Comparison of ENCODE assay signal across 9 mouse cellular contexts in the genomic region with DNA sequence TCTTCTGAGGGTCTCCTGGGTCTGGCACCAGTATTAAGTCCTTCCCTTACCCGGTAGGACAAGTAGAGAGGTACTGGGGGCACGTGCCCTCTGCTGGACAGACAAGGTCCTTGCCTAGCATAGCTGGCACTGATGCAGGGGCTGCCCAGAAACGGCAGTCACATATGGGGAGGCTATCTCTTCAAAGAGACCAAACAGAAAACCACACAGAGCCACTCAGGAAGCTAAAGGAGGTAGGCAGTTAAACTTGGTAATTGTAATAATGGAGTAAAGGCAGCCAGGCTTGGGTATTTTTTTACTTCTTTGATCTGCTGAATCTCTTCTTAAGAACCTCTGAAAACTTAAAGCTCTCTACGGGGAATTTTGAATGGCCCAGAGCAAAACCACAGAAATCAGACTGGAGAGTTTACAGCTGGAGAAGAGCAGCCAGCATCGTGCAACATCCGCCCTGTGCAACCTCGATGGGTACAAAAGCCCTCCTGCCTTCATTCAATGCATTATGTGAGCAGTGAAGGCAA. TPM values are rescaled to one million over a fixed set of nuclear protein-coding genes. Genes with fewer than 3 reads are reported as not detected.
DNase-seq lines count a peak whose midpoint lies in the region; ATAC-seq and TF ChIP-seq lines count a peak whose summit lies in the region.
"Had no signal": no experiment of that assay in that cellular context is flagged by ENCODE, and none has a peak within 500 bp of the region (broad histone marks: within the 10 kb centered on the region; RNA-seq: fewer than 3 reads in every experiment).

No protein-coding gene starts in this region.

- no peaks in the 10 kb centered on the region for H3K36me3 ChIP-seq in intestine, postnatal 0 days (ENCODE audit: control insufficient read depth, insufficient read depth)
- H3K36me3 ChIP-seq: G1E had no signal

- H3K4me3 ChIP-seq in bone marrow macrophage, adult 2 months (ENCODE audit: insufficient read depth, low read length), result peak overlapping the region; percentile 35; the same call in 1 of the 2 replicates
- H3K4me3 ChIP-seq in intestine, postnatal 0 days (ENCODE audit: low read depth, low read length), result no peak overlapping the region

- no peak overlapping the region for H3K4me2 ChIP-seq in intestine, postnatal 0 days (replicated peaks; ENCODE audit: low read depth)

- H3K9ac ChIP-seq in intestine, postnatal 0 days (ENCODE audit: low read depth, low read length), result no peak overlapping the region

- TF ChIP-seq POLR2A in bone marrow macrophage, adult 2 months (IDR thresholded peaks at IDR 0.05; ENCODE audit: borderline replicate concordance, low read depth, low read length), result no peak

- no peak for ATAC-seq in intestine, postnatal 0 days

- WGBS in intestine, postnatal 0 days, result 54% methylated on average over 7 of the region's 7 CpGs

- H3K27ac ChIP-seq in bone marrow macrophage, adult 2 months (ENCODE audit: insufficient read depth, low read depth, low read length), result no peak overlapping the region
- no peak overlapping the region for H3K27ac ChIP-seq in intestine, postnatal 0 days (ENCODE audit: low read depth, low read length)

- peaks cover 61% of the 10 kb centered on the region for H3K4me1 ChIP-seq in bone marrow macrophage, adult 2 months (ENCODE audit: control insufficient read depth, insufficient read depth, low read length)
- peaks cover 12% of the 10 kb centered on the region; the same call in 1 of the 2 replicates for H3K4me1 ChIP-seq in intestine, postnatal 0 days (replicated peaks; ENCODE audit: control insufficient read depth, insufficient read depth, low read length)

- no peaks in the 10 kb centered on the region for H3K9me3 ChIP-seq in intestine, postnatal 0 days (ENCODE audit: control insufficient read depth)
- H3K9me3 ChIP-seq: G1E had no signal

- intact Hi-C loops in left cerebral cortex, postnatal 36 days (cut with DNase I), result no loop called here

- no peaks in the 10 kb centered on the region for H3K27me3 ChIP-seq in intestine, postnatal 0 days (replicated peaks; ENCODE audit: control insufficient read depth, insufficient read depth, low read length)

- peak; percentile 28 for DNase-seq in cerebellum, adult 9-10 months
- DNase-seq in cerebellum, postnatal 36 days, result no peak
- peak; percentile 37 for DNase-seq in 3134 (ENCODE audit: extremely low read depth, insufficient read length, low spot score)
- DNase-seq in lung, postnatal 36 days, result peak; percentile 69
- DNase-seq in layer of hippocampus, postnatal 36 days, result no peak
- no peak for DNase-seq in left cerebral cortex, postnatal 36 days (ENCODE audit: low spot score in 2 of 2)

- TF ChIP-seq CTCF in bone marrow macrophage, adult 2 months (IDR thresholded peaks at IDR 0.05; ENCODE audit: low read depth, low read length), result peak; percentile 77
- peak; percentile 67 for TF ChIP-seq CTCF in intestine, postnatal 0 days (IDR thresholded peaks at IDR 0.05; ENCODE audit: low read depth)

RNA-seq across cellular contexts. Expression of a gene that starts 16.0 kb away (rescaled TPM):
- 41.8 and 47.2 TPM in 2 replicates for polyA plus RNA-seq in bone marrow macrophage, adult 2 months (2012; ENCODE audit: insufficient read depth, insufficient read length, missing spikeins)
- 9.5 and 10.9 TPM in 2 replicates for polyA plus RNA-seq in intestine, postnatal 0 days (2015; fragmentation: Nextera tagmentation; extraction: Ambion mirVana)
- 100 to 1,000 TPM in 1 of 2 experiments, 10 to 100 TPM in 1; 84.3 to 103 TPM for total RNA-seq in layer of hippocampus, postnatal 36 days (2021)
- 10 to 100 TPM; 65.9 to 67.3 TPM for total RNA-seq in left cerebral cortex, postnatal 36 days (2021)

RNA-seq across cellular contexts. Expression of a gene that starts 57.7 kb away (rescaled TPM):
- polyA plus RNA-seq in bone marrow macrophage, adult 2 months (2012; ENCODE audit: insufficient read depth, insufficient read length, missing spikeins), result 8.8 and 9.2 TPM in 2 replicates
- 6.0 and 6.1 TPM in 2 replicates for polyA plus RNA-seq in intestine, postnatal 0 days (2015; fragmentation: Nextera tagmentation; extraction: Ambion mirVana)
- 10 to 100 TPM; 22.5 to 25.5 TPM for total RNA-seq in layer of hippocampus, postnatal 36 days (2021)
- total RNA-seq in left cerebral cortex, postnatal 36 days (2021), result 10 to 100 TPM; 26.8 to 32.2 TPM

Comparison
In these comparisons a context has a peak if more than half of its experiments do, and no peak if none do; other contexts are left out.
1. DNase-seq: peak in cerebellum, adult 9-10 months (single experiment), 3134 (single experiment) and lung, postnatal 36 days (single experiment); none in cerebellum, postnatal 36 days (0 of 2), layer of hippocampus, postnatal 36 days (0 of 2) and left cerebral cortex, postnatal 36 days (0 of 2).